Mouse (Mus musculus) heart, adult 11 months (tissue): ENCODE results near the gene Mdh1b.

ENCODE experiments used
- DNase-seq: peaks from one replicate; pipeline ENCODE4 v3.0.0; 2022

Mdh1b gene

GRCm38 (mm10) chr1:63730240-63730771 is at the start of gene Mdh1b, which contains the start of gene Fastkd2:
Gene Mdh1b (minus strand): TSS chr1:63730318.
Gene Fastkd2 (plus strand): TSS chr1:63730614.
- DNase-seq, result peak; percentile 99

GRCm38 (mm10) chr1:63776902-63777630 is 46.9 kb upstream of the Mdh1b start:
- no peak for DNase-seq

- no peak for DNase-seq
These were observed 46.3 kb upstream of the Mdh1b start for GRCm38 (mm10) chr1:63776396-63776795.

GRCm38 (mm10) chr1:63770309-63770708 is 40.2 kb upstream of the Mdh1b start:
- no peak for DNase-seq

- DNase-seq, result no peak
These were observed 39.0 kb upstream of the Mdh1b start, which contains the start of gene 4933402D24Rik for GRCm38 (mm10) chr1:63769167-63769566. Gene 4933402D24Rik (minus strand): TSS chr1:63769267.

- DNase-seq, result no peak
These were observed 38.0 kb upstream of the Mdh1b start for GRCm38 (mm10) chr1:63768112-63768511.

- DNase-seq, result no peak
These were observed 34.3 kb upstream of the Mdh1b start for GRCm38 (mm10) chr1:63764395-63764794.

GRCm38 (mm10) chr1:63763881-63764386 is 33.8 kb upstream of the Mdh1b start:
- DNase-seq, result no peak

- DNase-seq, result peak; percentile 93
These were observed 33.1 kb upstream of the Mdh1b start for GRCm38 (mm10) chr1:63763212-63763694.

- DNase-seq, result no peak
These were observed 25.9 kb upstream of the Mdh1b start for GRCm38 (mm10) chr1:63756005-63756404.

- DNase-seq, result no peak
These were observed 322 bp downstream of the Mdh1b start for GRCm38 (mm10) chr1:63729796-63730195.

GRCm38 (mm10) chr1:63720161-63720560 is 10.0 kb downstream of the Mdh1b start:
- no peak for DNase-seq

- peak; percentile 14 for DNase-seq
These were observed 21.2 kb downstream of the Mdh1b start for GRCm38 (mm10) chr1:63708876-63709275.

GRCm38 (mm10) chr1:63705733-63706132 is 24.4 kb downstream of the Mdh1b start:
- peak; percentile 43 for DNase-seq

- peak; percentile 30 for DNase-seq
These were observed 33.3 kb downstream of the Mdh1b start for GRCm38 (mm10) chr1:63696861-63697260.

- peak; percentile 51 for DNase-seq
These were observed 43.3 kb downstream of the Mdh1b start, which contains the start of gene Dytn for GRCm38 (mm10) chr1:63686827-63687226. Gene Dytn (minus strand): TSS chr1:63686927.

- no peak for DNase-seq
These were observed 54.1 kb downstream of the Mdh1b start for GRCm38 (mm10) chr1:63675975-63676374.

GRCm38 (mm10) chr1:63668852-63669160 is 61.3 kb downstream of the Mdh1b start:
- no peak for DNase-seq

GRCm38 (mm10) chr1:63667949-63668851 is 61.9 kb downstream of the Mdh1b start:
- no peak for DNase-seq

GRCm38 (mm10) chr1:63667201-63667948 is 62.7 kb downstream of the Mdh1b start:
- no peak for DNase-seq

- DNase-seq, result no peak
These were observed 64.0 kb downstream of the Mdh1b start for GRCm38 (mm10) chr1:63666089-63666488.

GRCm38 (mm10) chr1:63659591-63659990 is 70.5 kb downstream of the Mdh1b start:
- DNase-seq, result peak; percentile 40
